Mouse (Mus musculus) testis, postnatal 10 days (tissue): Measurements from ENCODE around the gene Srp72.
A peak's percentile ranks its signal among the peaks of the same experiment; 100 is the strongest.
"Not testable (repeated sequence)": the region's sequence is repeated elsewhere in the genome, so short reads cannot be mapped to it uniquely, and the experiment has no call there.

Experiments used
- DNase-seq: peaks from one replicate; pipeline ENCODE4 v3.0.0; 2021; ENCODE audit warnings: low spot score

Srp72 gene

GRCm38 (mm10) chr5:76964651-76965050 is 9.8 kb upstream of the Srp72 start:
- DNase-seq: no peak

GRCm38 (mm10) chr5:76969250-76969649 is 5.2 kb upstream of the Srp72 start:
- DNase-seq: no peak

GRCm38 (mm10) chr5:76971115-76971514 is 3.4 kb upstream of the Srp72 start:
- not testable (repeated sequence) for DNase-seq

GRCm38 (mm10) chr5:76973488-76973887 is 995 bp upstream of the Srp72 start:
- DNase-seq: no peak

- DNase-seq: no peak
Observed at GRCm38 (mm10) chr5:76974207-76974553, 303 bp upstream of the Srp72 start.

- no peak for DNase-seq
Observed at GRCm38 (mm10) chr5:76975736-76976135, 1.3 kb downstream of the Srp72 start.

GRCm38 (mm10) chr5:76984015-76984414 is 9.5 kb downstream of the Srp72 start:
- no peak for DNase-seq

- DNase-seq: no peak
Observed at GRCm38 (mm10) chr5:76990789-76991188, 16.3 kb downstream of the Srp72 start.

GRCm38 (mm10) chr5:76993174-76993814 is 18.8 kb downstream of the Srp72 start:
- no peak for DNase-seq

GRCm38 (mm10) chr5:76998416-76998815 is 23.9 kb downstream of the Srp72 start:
- DNase-seq: no peak

GRCm38 (mm10) chr5:77001192-77001591 is 26.7 kb downstream of the Srp72 start:
- DNase-seq: no peak

- no peak for DNase-seq
Observed at GRCm38 (mm10) chr5:77004051-77004821, 29.8 kb downstream of the Srp72 start, which contains the start of gene Arl9. Gene Arl9, plus strand, starts transcription at chr5:77004055.

- no peak for DNase-seq
Observed at GRCm38 (mm10) chr5:77010352-77010751, 35.9 kb downstream of the Srp72 start.

- no peak for DNase-seq
Observed at GRCm38 (mm10) chr5:77011082-77011481, 36.6 kb downstream of the Srp72 start.

GRCm38 (mm10) chr5:77013171-77013570 is 38.7 kb downstream of the Srp72 start:
- no peak for DNase-seq

GRCm38 (mm10) chr5:77015544-77016482 is 41.3 kb downstream of the Srp72 start, which contains the start of gene Thegl:
Gene Thegl, plus strand, starts transcription at chr5:77016023.
- DNase-seq: peak; percentile 90

- DNase-seq: no peak
Observed at GRCm38 (mm10) chr5:77028034-77028433, 53.6 kb downstream of the Srp72 start.

GRCm38 (mm10) chr5:77029735-77030134 is 55.3 kb downstream of the Srp72 start:
- DNase-seq: peak; percentile 69

GRCm38 (mm10) chr5:77035101-77035500 is 60.6 kb downstream of the Srp72 start:
- not testable (repeated sequence) for DNase-seq

GRCm38 (mm10) chr5:77038451-77038850 is 64.0 kb downstream of the Srp72 start:
- DNase-seq: no peak

- no peak for DNase-seq
Observed at GRCm38 (mm10) chr5:77039391-77039790, 64.9 kb downstream of the Srp72 start.

- no peak for DNase-seq
Observed at GRCm38 (mm10) chr5:77044362-77044761, 69.9 kb downstream of the Srp72 start.
